Mouse (Mus musculus) left cerebral cortex, postnatal 36 days (tissue): ENCODE data around the gene Syne2. TPM values are rescaled to one million over a fixed set of nuclear protein-coding genes. Genes with fewer than 3 reads are reported as not detected.

Experiments
- DNase-seq, 2 experiments: peaks; one replicate each; pipeline ENCODE4 v3.0.0; 2021 to 2022; ENCODE audit warnings: low spot score in 2 of 2, mixed read lengths in 1 of 2
- intact Hi-C: fragments of 180-260 bp; cut with DNase I; formaldehyde crosslinking; loops from one replicate; pipeline ENCODE4 v1.15.1; 2025
- total RNA-seq, 2 experiments: library from RNA; stranded (reverse); gene quantifications; 2 replicates each; pipeline ENCODE4 v1.2.3; 2021

Syne2 gene
- total RNA-seq, 2 experiments from 2014 or later: 21.3 to 23.5 TPM

DNA sequence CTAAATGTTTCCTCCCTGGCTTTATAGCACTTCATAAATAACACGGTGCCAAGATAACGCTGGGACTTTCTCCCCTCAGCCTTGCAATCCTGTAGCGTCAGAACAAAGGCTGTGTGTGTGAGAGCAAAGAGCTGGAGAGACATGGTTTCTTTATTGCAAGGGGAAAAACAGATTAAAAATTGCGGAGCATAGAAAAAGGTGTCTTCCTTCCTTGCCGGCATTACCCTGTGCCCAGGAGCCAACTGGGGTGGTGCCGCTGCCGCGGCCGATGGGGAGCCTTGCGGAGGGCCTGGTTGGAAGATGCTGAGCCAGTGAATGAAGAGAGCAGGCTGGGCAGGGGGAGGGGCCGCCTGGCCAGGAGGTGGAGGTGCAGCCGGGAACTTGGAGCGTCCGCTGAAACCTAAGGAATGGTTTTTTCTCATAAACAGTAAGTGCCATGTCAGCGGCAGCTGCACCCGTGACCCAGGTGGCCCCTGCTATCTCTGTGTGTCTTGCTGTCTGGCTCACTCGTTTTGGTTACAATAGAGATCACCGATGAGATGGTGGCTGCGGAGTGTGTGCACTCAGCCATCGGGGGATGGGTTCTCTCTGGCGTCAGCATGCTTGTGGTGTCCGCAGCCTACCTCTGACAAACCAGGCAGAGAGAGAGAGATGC is 263.8 kb downstream of the Syne2 start:
- peak; percentile 83 to 85 for DNase-seq
- intact Hi-C loops: no loop called here

GRCm38 (mm10) chr12:76085066-76085465 is 267.1 kb downstream of the Syne2 start:
- intact Hi-C loops: no loop called here

GRCm38 (mm10) chr12:76085956-76086905 is 268.3 kb downstream of the Syne2 start:
- intact Hi-C loops: no loop called here
- DNase-seq: no peak

More at GRCm38 (mm10) chr12:76085066-76085465, 267.1 kb downstream of the Syne2 start:
- DNase-seq: no peak

DNA sequence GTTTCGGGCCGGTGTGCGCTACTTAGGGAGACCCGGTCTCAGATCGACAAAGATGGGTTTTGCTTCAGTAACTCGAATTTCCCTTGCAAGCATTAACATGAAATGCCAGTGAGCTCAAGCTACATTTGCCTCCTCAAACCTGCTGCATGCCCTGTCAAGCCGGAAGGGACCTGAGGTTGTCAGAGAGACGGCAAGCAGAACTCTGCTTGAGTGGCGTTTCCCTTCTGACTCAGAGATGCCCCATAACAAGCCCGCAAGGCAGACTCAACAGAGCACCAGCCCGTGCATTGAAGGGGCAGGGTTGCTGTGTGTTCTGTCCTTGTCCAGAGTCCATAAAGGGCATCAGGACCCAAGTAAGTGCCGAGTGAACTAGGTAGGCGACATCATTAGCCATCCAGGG is 269.1 kb downstream of the Syne2 start:
- DNase-seq: no peak
- intact Hi-C loops: no loop called here

- intact Hi-C loops: no loop called here
These were observed 275.0 kb downstream of the Syne2 start for GRCm38 (mm10) chr12:76092789-76093466.

DNA sequence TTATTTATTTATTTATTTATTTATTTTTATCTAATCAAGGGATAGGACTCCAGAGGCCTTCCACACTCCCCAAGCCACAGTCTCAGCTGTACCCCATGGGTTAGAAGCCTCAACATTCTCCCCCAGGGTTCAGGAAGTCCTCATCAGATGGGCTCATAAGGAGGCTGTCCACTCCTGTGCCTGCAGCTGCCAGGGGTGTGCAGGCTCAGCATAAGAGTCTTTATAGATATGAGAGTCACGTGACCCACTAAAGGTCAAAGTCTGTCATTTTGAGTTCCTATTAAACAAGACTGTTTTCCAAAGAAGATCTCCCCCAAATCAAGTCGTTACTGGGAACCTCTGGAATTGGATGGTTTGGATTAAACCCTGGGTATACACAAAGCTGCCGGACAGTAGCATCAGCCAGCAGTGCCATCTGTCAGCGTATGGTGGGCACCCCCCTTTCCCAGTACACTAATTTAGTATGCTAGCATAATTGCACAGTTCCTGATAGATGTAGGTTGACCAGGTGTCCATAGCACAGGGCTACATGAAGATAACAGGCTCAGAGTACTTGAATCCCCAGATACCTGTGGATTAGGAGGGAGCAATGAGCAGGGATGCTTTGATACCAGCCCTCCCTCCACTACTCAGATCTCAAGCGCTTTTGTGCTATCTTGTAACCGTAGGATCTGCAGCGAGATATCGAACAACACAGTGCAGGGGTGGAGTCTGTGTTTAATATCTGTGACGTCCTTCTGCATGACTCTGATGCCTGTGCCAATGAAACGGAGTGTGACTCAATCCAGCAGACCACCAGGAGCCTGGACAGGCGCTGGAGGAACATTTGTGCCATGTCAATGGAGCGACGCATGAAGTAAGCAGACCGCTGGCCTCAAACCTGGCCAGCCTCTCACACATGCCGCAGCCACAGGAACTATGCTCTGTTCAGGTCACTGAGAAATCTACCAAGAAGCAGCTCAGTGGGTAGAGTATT is 276.0 kb downstream of the Syne2 start:
- no peak for DNase-seq
- intact Hi-C loops: no loop called here

More at GRCm38 (mm10) chr12:76092789-76093466, 275.0 kb downstream of the Syne2 start:
- no peak for DNase-seq

DNA sequence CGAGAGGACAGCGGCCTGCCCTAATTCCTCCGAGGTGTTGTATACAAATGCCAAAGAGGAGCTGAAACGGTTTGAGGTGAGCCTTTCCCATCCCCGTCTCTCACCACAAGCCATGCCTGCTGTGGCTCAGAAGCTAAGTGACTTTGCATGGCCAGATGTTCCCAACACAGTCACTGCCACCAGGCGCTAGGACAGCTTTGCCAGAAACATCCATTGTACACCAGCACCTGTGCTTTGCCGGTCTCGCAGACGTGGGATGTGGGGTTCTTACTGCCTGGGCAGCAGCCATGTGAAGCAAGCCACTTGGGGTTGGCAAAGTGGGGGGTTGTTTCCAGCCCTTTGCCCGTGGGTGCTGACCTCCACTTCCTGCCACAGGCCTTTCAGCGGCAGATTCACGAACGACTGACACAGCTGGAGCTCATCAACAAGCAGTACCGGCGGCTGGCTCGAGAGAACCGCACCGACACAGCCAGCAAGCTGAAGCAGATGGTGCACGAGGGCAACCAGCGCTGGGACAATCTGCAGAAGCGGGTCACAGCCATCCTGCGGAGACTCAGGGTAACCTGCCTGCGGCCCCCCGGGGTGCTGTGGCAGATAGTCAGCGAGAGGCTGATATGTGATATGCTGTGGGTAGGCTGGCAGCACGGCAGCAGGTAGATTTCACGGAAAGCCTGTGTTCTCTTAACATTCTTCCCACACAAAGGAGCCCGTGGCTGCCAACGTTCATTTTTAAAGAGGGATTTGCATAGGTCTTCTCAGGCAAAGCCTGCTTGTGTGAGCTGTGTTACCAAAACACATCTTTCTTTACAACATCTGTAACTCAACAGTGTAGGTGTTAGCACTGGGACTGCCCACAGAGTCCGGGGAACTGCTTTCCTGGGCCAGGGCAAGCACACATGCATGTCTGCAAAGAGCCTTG is 277.4 kb downstream of the Syne2 start:
- peak; percentile 24 to 42 for DNase-seq
- intact Hi-C loops: no loop called here

DNA sequence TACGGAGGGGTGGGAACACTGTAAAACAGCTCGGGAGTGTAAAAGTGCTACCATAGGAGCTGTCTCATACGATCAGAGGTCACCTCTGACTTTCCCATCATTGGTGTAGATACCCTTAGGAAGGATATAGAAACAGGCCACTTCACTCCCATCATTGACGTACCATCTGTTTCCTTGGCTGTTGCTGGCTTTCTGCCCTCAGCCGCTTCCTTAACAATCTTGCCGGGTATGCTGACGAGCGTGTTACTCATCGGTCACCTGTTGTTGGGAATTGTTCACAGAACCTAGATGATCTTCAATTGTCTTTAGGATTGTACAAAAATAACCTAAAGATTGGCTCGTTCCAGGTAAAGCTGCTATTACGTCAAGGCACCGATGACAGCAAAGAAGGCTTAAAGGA is 284.7 kb downstream of the Syne2 start:
- intact Hi-C loops: no loop called here
- peak; percentile 35 to 38 for DNase-seq

DNA sequence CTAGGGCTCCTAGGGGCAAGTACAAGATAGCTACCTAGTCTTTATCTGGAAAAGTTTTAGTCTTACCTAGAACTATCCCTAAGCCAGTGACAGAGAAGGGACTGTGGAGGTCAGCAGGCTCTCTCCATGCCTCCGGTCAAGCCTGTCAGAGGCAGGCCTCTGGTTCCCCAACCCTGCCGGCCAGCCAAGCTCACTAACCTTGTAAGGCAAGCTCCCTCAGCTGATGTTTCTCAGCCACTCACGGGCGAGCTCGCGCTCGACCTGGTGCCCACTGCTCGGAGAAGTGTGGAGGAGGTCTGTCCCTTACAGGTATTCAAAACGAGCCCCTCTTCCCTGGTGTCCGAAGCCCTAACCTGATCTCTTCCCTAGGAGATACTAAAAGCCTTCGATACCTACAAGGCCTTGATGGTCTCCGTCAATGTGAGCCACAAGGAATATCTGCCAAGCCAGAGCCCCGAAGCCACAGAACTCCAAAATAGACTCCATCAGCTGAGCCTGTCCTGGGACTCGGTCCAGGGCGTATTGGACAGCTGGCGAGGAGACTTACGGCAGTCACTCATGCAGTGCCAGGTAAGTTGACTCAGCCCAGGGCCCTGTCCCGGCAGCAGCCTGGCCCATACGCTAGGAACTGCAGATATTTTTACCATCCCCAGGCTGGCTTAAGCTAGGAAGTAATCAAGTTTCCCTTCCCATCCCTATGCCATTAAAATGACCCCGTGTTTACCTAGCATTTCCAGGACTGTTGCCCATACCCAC is 286.8 kb downstream of the Syne2 start:
- no peak for DNase-seq
- intact Hi-C loops: no loop called here

- intact Hi-C loops: no loop called here
- DNase-seq: no peak
These were observed 291.9 kb downstream of the Syne2 start for GRCm38 (mm10) chr12:76109646-76110405.

DNA sequence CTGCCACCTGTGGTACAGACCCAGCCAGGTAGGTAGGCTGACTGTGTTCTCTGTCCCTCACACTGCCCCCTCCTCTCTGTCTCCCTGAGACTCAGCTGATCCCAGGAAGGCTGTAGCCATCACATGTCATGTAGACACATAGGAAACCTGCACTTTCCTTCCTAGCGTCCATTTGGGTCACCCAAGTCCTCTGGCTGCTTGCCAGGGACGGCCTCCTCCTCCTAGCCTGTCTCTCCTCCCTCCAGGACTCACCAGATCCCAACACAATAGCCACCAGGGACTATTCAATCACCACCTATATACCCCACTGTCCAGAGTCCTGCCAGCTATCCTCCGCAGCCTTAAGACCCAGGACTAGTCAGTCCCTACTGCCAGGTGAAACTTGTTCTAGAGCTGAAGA is 293.1 kb downstream of the Syne2 start:
- DNase-seq: no peak
- intact Hi-C loops: no loop called here

- no peak for DNase-seq
- intact Hi-C loops: no loop called here
These were observed 298.6 kb downstream of the Syne2 start for GRCm38 (mm10) chr12:76116577-76116976.

GRCm38 (mm10) chr12:76117632-76118153 is 299.8 kb downstream of the Syne2 start:
- no peak for DNase-seq
- intact Hi-C loops: no loop called here

DNA sequence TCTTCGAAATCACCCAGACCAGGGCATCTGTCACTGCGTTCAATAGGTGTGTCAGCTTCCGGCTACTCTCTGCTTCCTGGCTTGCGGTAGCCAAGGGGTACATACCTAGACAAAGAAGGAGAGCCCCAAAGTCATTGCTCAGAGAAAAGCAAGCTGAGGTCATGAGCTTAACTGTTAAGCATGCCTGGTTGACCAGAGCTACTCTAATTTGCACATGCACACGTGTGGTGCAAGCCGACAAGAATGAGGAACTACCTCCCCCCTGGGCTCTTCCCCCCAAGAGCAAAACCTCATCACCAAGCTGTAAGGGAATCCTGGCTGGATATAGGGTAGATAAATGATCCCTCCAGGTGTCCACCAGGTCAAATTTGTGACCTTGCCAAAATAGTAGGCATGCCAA is 305.3 kb downstream of the Syne2 start:
- DNase-seq: no peak
- intact Hi-C loops: no loop called here

DNA sequence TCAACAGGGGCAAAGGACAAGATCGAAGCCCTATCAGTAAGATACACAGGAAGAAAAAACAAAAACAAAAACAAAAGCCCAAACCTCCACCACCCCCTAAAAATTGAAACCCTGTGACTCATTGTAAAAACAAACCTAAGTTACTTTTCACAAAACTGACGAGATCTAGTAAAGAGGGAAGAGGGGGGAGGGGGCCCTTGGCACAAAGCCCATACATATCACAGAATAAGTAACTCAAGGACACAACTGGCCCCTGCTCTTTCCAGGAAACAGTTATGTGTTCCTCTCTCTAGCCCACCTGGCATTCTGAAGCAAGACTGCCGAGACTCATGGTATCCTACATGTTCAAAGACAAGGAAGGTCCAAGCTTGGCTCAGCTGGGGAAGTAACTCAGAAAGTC is 310.4 kb downstream of the Syne2 start:
- no peak for DNase-seq
- intact Hi-C loops: no loop called here

DNA sequence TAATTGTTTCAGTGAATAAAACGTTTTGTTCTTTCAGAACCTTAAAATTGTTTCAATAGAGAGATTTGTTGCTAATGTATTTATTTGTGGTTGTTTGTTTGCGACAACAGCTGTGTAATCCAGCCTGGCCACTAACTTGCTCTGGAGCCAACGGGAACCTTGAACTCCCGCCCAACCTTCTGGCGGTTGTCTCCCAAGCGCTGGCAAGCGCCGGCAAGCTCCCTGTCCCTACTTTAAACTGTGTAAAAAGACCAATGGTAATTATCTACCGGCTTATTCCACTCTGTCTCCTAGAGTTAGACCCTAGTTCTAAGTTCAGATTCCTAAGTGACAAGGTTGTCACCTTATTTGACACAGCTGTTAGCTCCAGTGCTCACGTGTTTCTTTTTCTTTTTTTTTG is 310.9 kb downstream of the Syne2 start:
- no peak for DNase-seq

GRCm38 (mm10) chr12:76130281-76130680 is 312.3 kb downstream of the Syne2 start:
- no peak for DNase-seq
- intact Hi-C loops: no loop called here

More for the DNA sequence above, 310.9 kb downstream of the Syne2 start:
- intact Hi-C loops: no loop called here
